Mouse (Mus musculus) liver, adult (tissue): ENCODE measurements around the gene Ccdc127.

Experiments used
- GATA4 ChIP-seq: IDR thresholded peaks from 2 replicates; pipeline ENCODE4 v1.6.1; 2014; ENCODE audit warnings: mild to moderate bottlenecking, low read length; ENCODE audit not compliant: insufficient replicate concordance

Gene Ccdc127

DNA sequence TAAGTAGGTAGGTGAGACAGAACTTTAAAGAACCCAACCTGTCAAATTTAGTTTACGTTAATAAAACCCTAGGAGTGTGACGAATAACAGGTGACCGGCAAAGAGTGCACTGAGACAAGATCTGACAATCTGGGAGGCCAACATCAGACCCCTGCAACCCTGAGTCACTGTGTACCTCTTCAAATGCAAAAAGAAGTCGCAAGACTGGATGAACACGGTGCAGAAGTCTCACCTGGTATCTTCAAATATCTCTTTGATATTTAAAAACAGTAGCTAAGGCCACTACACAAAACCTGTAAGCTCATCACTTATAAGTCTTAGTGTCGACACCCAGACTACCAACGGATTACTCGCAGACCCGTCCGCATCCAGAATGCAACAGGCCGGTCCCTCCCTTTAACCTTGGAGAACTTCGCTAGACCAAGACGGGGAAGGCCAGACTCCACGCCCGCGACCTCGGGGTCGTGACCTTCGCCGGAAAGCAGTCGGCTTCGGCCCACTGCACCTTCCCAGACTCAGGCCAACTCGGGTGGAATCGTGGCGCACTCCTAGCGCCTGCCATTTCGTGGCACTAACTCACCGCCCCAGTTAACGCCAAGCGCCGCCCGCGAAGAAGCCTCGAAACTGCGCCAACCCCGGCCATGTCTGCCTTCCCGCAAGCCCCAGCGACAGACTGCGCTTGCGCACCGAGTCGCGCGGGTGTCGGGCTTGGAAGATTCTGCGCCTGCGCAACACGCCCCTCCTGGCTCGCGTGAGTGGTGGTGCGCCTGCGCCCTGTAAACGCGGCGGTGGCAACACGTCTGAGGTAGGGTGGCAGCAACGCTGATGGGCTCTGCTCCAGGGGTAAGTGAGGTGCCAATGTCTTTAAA, at the start of gene Ccdc127, which contains the start of gene Sdha:
Gene Ccdc127, plus strand, starts transcription at position 744 of the 869 bp plus-strand sequence.
Gene Sdha, minus strand, starts transcription at position 715 of the 869 bp plus-strand sequence.
- peak; percentile 5; the same call in 1 of the 2 replicates for TF ChIP-seq GATA4

DNA sequence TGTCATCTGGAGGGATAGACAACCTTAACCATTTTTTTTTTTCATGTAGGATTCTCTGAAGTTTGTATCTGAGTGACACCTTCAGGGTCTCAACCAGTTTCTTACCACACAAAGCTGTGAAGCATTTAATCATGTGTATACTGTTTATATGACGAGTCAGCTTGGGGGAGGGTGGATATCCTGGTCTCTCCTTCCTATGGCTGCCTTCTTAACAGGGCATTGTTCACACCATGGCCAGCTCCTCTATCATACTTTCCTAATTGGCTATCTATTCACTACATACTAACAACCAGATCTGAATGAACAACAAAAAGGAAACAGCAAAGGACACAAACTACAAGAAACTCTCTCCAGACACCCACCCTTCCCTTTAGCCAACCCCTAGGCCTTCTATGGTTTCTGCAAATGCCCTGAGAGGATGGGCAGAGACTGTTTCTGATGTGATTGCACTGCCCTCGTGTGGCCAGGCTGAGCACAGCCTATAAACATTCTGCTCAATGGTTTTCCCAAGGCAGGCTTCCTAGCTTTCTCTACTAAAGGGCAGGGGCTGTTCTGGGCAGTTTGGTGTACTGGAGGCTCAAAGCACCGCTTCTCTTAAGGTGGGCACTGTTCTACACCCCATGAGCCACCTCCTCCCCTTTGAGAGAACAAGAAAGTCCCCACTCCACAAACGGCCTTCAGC, 49.0 kb upstream of the Ccdc127 start:
- no peak for TF ChIP-seq GATA4

DNA sequence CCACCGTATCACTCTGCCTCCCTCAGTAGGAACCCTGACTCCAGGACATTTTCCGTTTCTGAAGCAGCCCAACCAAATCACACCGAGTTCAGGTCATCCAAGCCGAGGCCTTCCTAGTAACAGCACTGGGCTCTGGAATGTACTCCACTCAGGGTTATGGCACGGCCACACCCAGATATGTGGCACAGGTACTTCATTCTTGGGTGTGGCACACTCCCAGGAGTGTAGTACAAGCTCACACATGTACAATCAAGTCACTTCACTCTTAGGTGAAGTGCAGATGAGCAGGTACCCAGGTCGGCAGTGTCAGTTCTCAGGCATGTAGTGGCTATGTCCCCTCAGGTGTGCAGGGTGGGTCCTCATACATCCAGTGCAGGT, 48.5 kb upstream of the Ccdc127 start:
- no peak for TF ChIP-seq GATA4

DNA sequence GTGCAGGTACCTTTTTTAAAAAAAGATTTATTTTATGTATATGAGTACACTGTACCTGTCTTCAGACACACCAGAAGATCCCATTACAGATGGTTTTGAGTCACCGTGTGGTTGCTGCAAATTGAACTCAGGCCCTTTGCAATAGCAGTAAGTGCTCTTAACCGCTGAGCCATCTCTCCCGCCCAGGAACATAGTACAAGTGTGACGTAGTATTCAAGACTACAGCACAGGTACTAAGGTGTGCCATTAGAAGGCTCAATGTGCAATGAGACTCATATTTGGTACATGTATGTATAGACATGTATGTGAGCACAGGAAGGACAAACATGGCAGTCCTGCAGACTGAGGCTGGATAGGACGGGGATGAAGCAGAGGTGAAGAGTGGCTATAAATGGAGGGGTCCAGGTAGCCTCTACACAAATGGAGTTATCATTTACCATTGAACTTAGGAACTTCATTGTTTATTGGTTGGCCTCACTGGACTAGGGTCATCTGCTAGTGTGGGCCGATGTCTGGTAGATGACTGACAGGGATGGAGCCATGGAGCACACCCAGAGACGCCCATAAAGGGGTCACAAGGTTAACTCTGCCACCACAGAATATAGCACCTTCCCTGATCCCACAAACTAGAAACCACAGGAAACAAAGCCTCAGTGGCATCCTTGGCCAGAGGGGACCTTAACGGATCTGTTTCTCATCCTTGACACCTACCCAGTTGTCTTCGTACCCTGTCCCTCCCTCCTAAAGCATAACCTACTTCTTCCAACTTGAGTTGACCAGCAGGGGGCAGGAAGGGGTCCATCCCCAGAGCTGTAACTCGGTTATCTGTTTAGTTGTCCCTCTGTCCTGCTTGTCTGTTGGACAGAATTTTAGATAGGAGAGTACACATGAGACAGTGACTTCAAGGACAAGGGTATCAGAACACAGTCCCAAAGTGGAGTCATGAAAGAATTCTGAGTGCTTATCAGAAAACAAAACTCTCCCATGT, 47.8 kb upstream of the Ccdc127 start:
- TF ChIP-seq GATA4 = no peak

DNA sequence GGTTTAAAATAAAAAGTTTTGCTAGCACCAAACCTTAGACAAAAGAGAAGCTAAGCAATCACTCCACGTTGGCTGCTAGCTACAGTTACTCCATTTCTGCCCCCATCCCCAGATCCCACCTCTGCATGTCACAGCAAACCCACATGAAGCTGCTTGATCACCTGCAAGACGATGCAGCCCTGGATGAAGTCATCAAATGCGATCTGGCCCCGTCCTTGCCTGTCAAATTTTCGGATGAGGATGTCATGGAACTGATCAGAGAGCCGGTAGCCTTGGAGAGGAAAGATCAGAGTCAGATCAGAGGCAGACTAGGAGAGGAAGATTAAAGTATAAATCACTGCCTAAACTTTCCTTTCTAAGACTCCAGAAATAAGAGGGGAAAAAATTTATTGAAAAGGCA, 44.7 kb upstream of the Ccdc127 start:
- no peak for TF ChIP-seq GATA4

DNA sequence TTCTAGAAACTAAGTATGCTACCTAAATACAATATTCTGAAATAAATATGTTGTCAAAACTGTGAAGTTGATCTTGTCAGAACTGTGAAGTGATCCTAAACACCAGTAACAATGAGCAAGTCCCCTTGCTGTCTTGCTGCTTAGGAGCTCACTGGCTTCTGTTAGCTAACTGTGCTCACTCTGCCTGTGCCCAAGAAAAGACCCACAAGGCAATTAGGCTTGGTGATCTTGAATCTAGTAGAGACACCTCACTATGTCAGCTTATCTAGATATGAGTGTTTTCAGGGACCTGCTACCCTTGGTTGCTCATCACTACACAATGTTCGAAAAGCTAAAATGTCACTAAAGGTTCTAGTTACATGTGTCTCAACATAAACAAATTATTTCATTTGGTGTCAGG, 44.3 kb upstream of the Ccdc127 start:
- TF ChIP-seq GATA4 = no peak

DNA sequence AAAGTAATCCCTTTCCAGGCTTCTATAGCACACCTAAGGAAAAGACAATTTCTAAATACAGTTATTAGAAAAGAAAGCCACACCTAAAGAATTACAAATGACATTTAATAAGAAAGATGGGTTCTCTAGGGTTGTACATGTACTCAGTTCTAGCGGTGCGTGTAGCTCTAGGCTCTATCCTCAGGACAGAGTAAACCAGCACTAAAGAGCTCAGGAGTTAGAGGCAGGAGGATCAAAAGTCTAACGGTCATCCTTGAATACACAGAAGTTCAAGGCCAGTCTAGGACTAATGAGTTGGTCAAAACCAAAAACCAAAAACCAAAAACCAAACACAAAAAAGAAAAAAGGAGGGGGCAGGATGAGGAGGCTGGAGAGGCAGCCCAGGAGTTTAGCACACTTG, 35.5 kb upstream of the Ccdc127 start:
- TF ChIP-seq GATA4 = no peak

DNA sequence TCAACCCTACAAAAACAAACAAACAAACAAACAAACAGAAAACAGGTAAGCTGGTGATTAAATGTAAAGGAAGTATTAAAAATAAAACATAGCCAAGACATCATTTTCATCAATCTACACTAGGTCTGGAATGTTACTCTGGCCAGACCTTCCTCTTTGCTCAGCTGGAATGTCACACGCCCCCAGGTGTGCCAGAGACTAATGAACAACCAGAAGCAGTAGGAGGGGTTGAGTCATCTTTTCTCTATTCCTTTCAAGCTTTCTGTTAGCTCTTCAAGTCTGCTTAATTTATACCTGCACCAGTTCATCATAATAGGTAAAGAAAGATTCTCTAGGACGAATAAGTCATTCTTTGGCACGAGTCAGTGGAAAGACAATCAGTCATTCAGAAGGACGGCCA, 33.7 kb upstream of the Ccdc127 start:
- TF ChIP-seq GATA4 = no peak

DNA sequence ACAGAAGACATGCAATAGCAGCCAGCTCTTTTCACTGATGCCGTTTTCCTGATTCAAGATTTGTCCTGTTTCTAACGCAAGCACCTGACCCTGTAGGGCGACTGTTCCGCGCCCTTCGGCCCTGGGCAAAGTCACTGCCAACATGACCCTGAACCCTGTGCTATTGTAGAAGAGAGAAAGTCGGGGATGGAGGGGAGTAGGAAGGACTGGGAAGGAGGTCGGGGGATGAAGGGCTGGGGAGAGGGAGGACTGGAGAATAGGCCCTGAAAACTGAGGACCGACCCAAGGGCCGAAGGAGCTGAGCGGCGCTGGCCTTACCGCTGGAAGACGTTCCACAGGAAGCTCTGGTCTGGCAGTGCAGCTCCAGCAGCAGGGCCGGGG, 33.3 kb upstream of the Ccdc127 start:
- TF ChIP-seq GATA4 = no peak

DNA sequence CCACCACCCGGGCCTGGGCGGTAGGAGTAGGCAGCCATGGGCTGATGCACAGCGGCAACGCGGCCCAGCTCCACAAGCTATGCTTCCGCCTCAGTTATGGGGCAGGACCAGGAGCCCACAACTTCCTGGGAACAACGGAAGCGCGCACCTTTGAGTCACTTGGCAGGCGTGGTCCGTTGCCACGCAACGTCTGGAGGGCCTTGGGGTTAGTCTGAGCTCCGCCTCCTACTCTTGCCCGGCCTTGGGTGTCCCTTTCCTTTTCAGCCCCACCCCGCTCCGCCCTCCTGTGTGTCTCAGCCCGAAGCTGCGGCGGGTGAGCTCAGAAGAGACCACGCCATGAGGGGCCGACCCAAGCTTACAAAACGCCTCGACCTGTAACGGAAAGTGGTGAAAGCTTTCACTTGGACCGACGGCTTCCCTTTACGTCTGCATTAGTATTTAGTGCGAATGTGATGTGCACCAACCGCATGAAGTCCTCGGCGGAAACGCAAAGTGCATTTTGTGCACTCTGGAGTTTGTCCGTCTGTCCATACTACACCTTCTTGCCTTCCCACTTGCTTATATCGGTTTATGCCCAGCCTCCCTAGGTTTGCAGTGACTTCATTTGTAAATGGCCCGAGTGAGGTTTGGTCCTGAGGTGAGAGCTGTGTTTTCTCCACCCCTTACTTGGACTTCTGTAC, 32.8 kb upstream of the Ccdc127 start, which contains the start of gene Pdcd6:
Gene Pdcd6, minus strand, starts transcription at position 411 of the 680 bp plus-strand sequence.
- no peak; the same call in 1 of the 2 replicates for TF ChIP-seq GATA4

DNA sequence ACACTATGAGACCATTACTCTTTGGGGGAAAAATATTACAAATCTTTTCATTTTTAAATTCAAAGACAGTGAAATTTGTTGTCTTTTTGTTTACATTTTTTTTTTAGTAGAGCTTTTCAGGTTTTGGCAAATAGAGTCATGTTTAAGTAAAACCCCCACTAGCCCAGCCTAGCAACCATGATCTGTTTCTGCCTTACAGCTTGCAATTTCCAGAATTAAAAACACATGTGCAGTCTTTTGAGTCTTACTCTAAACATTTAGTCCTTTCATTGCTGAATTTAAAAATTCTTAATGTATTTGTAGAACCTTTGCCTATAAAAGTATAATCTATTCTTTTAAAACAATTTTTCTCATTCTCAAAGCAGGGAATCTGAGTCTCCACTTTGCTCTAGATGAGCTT, 20.8 kb upstream of the Ccdc127 start:
- no peak for TF ChIP-seq GATA4

DNA sequence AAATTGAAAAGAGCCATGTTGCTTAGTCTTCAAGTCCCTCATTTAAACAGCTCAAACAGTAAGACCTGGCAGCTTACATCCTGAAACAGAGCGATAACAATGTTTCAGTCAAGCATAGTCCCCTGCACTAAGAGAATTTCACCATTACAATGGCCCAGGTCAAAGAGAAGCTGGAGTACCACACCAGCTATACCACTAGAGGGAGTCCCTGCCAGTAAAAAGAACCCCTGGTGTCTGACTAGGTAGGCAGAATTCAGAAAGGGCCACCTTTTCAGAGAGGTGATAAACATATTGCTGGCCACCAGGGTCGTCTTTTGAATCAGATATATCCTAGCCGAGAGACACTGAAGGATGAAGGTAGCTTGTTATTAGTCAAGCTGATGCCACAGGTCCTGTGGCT, 9.1 kb upstream of the Ccdc127 start:
- no peak for TF ChIP-seq GATA4

DNA sequence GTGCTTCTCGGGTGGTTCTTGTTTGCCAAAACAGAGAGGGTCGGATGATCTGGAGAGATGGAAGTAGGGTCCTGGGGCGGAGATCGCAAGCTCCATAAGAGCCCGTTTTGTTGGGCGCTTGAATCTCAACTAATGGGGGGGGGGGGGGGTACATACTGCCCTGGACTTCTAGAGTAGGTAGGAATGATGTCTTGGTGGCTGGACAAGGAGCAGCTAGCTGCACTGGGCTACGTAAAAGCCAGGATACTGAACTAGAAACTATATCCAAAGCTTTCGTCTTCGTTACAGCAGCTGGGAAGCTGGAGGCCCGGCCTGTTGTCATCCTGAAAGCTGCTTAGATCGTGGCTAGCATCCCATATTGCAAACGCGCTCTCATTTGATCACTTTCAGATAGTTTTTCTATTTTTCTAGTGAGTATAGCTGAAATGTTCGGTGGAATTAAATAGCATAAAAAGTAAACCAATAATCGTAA, 362 bp downstream of the Ccdc127 start:
- no peak for TF ChIP-seq GATA4

DNA sequence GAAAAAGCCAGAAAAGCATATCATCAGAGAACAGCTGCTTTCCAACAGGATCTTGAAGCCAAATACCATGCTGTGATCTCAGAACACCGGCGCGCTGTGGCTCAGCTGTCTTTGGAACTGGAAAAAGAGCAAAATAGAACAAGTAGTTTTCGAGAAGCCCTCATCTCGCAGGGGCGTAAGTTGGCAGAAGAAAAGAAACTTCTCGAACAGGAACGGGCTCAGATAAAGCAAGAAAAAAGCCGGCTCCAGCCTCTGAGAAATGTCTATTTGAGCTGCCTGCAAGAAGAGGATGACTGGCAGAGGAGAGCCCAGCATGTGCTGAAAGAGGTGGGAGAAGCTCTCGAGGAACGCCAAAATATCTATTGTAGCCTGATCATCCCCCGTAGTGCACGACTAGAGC, 6.4 kb downstream of the Ccdc127 start:
- no peak for TF ChIP-seq GATA4

DNA sequence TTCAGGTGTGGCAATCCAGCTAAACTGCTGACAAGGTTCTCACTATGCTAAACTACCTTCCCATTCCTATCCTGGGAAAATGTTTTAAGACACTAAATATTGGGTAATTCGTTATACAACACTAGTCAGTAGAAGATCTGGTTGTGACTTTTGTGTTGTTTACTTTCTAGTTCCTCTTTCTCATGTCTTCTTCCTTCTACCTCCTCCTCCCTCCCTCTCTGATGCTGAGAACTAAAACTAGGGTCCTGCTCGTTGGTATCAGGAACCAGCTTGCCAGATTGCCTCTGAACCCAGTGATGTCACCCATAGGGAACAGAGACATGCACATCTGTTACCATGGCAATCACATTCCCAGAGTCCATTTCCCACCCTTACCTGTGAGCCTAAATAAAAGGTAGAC, 12.1 kb downstream of the Ccdc127 start:
- TF ChIP-seq GATA4 = no peak
